Mouse (Mus musculus) neural tube, embryonic 12.5 days (tissue): Measurements from ENCODE around the gene Prox2. TPM values are rescaled to one million over a fixed set of nuclear protein-coding genes. Genes with fewer than 3 reads are reported as not detected.

Source experiments
- ATAC-seq: fragments of 200-750 bp; cut with Nextera tagmentation; 2 replicates; pipeline ENCODE4 v1.8.0; 2017; ENCODE audit warnings: low read depth, mild to moderate bottlenecking, moderate TSS enrichment, moderate library complexity; ENCODE audit not compliant: low FRiP score
- H3K27ac ChIP-seq: fragments of 300-500 bp; sonication (generic); 2 replicates; pipeline ENCODE4 v1.5.1; 2016
- H3K27me3 ChIP-seq: fragments of 300-500 bp; sonication (generic); replicated peaks from 2 replicates; pipeline ENCODE4 v1.6.1; 2016; ENCODE audit warnings: mild to moderate bottlenecking
- H3K36me3 ChIP-seq: fragments of 300-500 bp; sonication (generic); 2 replicates; pipeline ENCODE4 v1.6.1; 2016; ENCODE audit warnings: mild to moderate bottlenecking
- H3K4me1 ChIP-seq: fragments of 300-500 bp; sonication (generic); 2 replicates; pipeline ENCODE4 v1.6.1; 2016
- H3K4me2 ChIP-seq: fragments of 300-500 bp; sonication (generic); replicated peaks from 2 replicates; pipeline ENCODE4 v1.6.1; 2016; ENCODE audit warnings: mild to moderate bottlenecking
- H3K4me3 ChIP-seq: fragments of 300-500 bp; sonication (generic); 2 replicates; pipeline ENCODE4 v1.5.1; 2016
- H3K9ac ChIP-seq: fragments of 300-500 bp; sonication (generic); 2 replicates; pipeline ENCODE4 v1.6.1; 2016; ENCODE audit warnings: mild to moderate bottlenecking
- H3K9me3 ChIP-seq: fragments of 300-500 bp; sonication (generic); 2 replicates; pipeline ENCODE4 v1.6.1; 2016; ENCODE audit warnings: mild to moderate bottlenecking
- WGBS: fragments of 180-500 bp; shearing (Covaris S2); methylation state at CpG from one replicate; pipeline ENCODE4 v1.1.7; 2016; 5-methylcytosine and 5-hydroxymethylcytosine counted together
- polyA plus RNA-seq: library from polyadenylated mRNA; unstranded; fragments of >200 nt; fragmentation: Nextera tagmentation; extraction: Ambion mirVana; gene quantifications from 2 replicates; pipeline ENCODE4 v1.2.1, GENCODE M21; 2016

The Prox2 gene
- polyA plus RNA-seq, 1 experiment from 2014 or later, result 5.6 TPM

- no peak for ATAC-seq
- Histone ChIP-seq H3K9me3 (no peaks in the 10 kb centered on the region), H3K4me3 (no peak overlapping the region), H3K9ac (no peak overlapping the region), H3K36me3 (peaks cover 22% of the 10 kb centered on the region), H3K27ac (no peak overlapping the region), H3K27me3 (no peaks in the 10 kb centered on the region), H3K4me2 (no peak overlapping the region), H3K4me1 (no peaks in the 10 kb centered on the region)
- WGBS, result 93% methylated on average over 3 of the region's 3 CpGs
Measured at GRCm38 (mm10) chr12:85077100-85077499, 33.5 kb downstream of the Prox2 start.

- Histone ChIP-seq H3K4me3 (no peak overlapping the region), H3K4me1 (no peaks in the 10 kb centered on the region), H3K9me3 (no peaks in the 10 kb centered on the region), H3K27ac (no peak overlapping the region), H3K4me2 (no peak overlapping the region), H3K36me3 (peaks cover 43% of the 10 kb centered on the region), H3K9ac (no peak overlapping the region), H3K27me3 (no peaks in the 10 kb centered on the region)
- no peak for ATAC-seq
Measured at GRCm38 (mm10) chr12:85071043-85071442, 39.5 kb downstream of the Prox2 start.

- WGBS, result 16% methylated on average over 6 of the region's 6 CpGs
- Histone ChIP-seq H3K27ac (no peak overlapping the region), H3K9ac (no peak overlapping the region), H3K4me1 (no peaks in the 10 kb centered on the region), H3K27me3 (no peaks in the 10 kb centered on the region), H3K9me3 (no peaks in the 10 kb centered on the region), H3K36me3 (peaks cover 57% of the 10 kb centered on the region), H3K4me3 (no peak overlapping the region), H3K4me2 (no peak overlapping the region)
- ATAC-seq, result no peak
Measured at GRCm38 (mm10) chr12:85051218-85051617, 59.3 kb downstream of the Prox2 start.

Other genes with a start within 250 kb of the Prox2 start
- gene Ltbp2, start 234.2 kb downstream of the Prox2 start, polyA plus RNA-seq, result 0.26 and 0.33 TPM in 2 replicates
- 129 and 134 TPM in 2 replicates for gene Fcf1, start 139.9 kb downstream of the Prox2 start, polyA plus RNA-seq
- gene Arel1, start 139.9 kb downstream of the Prox2 start, polyA plus RNA-seq, result 27.8 and 28.7 TPM in 2 replicates
- gene Ylpm1, start 114.4 kb downstream of the Prox2 start, polyA plus RNA-seq, result 36.8 and 40.1 TPM in 2 replicates
- 114 and 116 TPM in 2 replicates for gene Dlst, start 74 bp upstream of the Prox2 start, polyA plus RNA-seq
- gene Rps6kl1, start 40.5 kb upstream of the Prox2 start, polyA plus RNA-seq, result 13.3 and 14.6 TPM in 2 replicates
- gene Pgf, start 67.0 kb upstream of the Prox2 start, polyA plus RNA-seq, result 9.7 and 10.9 TPM in 2 replicates
- 92.5 and 107 TPM in 2 replicates for gene Eif2b2, start 108.7 kb upstream of the Prox2 start, polyA plus RNA-seq
- gene Mlh3, start 159.8 kb upstream of the Prox2 start, polyA plus RNA-seq, result 8.3 and 9.0 TPM in 2 replicates
- gene Acyp1, start 177.7 kb upstream of the Prox2 start, polyA plus RNA-seq, result 67.1 TPM in 2 replicates
- 1.1 and 1.2 TPM in 2 replicates for gene Zc2hc1c, start 177.8 kb upstream of the Prox2 start, polyA plus RNA-seq
- gene Nek9, start 228.6 kb upstream of the Prox2 start, polyA plus RNA-seq, result 21.3 and 23.7 TPM in 2 replicates